Mouse (Mus musculus) megakaryocyte, embryonic 14.5 days (primary cell): ENCODE data around the gene St7. TPM values are rescaled to one million over a fixed set of nuclear protein-coding genes. Genes with fewer than 3 reads are reported as not detected.

Experiments
- H3K27me3 ChIP-seq: replicated peaks from 2 replicates; pipeline ENCODE3; 2012; ENCODE audit warnings: inconsistent platforms
- H3K36me3 ChIP-seq: replicated peaks from 2 replicates; pipeline ENCODE3; 2012; ENCODE audit warnings: low read length, inconsistent platforms, mixed read lengths
- H3K4me1 ChIP-seq: 2 replicates; pipeline ENCODE4 v1.6.1; 2012; ENCODE audit warnings: inconsistent platforms
- H3K4me3 ChIP-seq: replicated peaks from 2 replicates; pipeline ENCODE3; 2012; ENCODE audit warnings: moderate library complexity, mild to moderate bottlenecking, inconsistent platforms
- H3K9me3 ChIP-seq: 2 replicates; pipeline ENCODE4 v1.6.1; 2012; ENCODE audit warnings: inconsistent platforms
- FLI1 ChIP-seq: IDR thresholded peaks from 2 replicates; pipeline ENCODE4 v1.6.1; 2012; ENCODE audit warnings: low read length, inconsistent platforms, mixed read lengths
- GATA1 ChIP-seq: IDR thresholded peaks from 3 replicates; pipeline ENCODE4 v1.6.1; 2012; ENCODE audit warnings: mixed read lengths, low read length, inconsistent platforms, borderline replicate concordance
- polyA plus RNA-seq: library from polyadenylated mRNA; stranded (reverse); fragments of >175 nt; gene quantifications from 2 replicates; pipeline ENCODE4 v1.2.3, GENCODE M21; 2012; ENCODE audit warnings: low replicate concordance; ENCODE audit not compliant: insufficient read depth

The St7 gene
- polyA plus RNA-seq, 1 experiment = 7.1 TPM

DNA sequence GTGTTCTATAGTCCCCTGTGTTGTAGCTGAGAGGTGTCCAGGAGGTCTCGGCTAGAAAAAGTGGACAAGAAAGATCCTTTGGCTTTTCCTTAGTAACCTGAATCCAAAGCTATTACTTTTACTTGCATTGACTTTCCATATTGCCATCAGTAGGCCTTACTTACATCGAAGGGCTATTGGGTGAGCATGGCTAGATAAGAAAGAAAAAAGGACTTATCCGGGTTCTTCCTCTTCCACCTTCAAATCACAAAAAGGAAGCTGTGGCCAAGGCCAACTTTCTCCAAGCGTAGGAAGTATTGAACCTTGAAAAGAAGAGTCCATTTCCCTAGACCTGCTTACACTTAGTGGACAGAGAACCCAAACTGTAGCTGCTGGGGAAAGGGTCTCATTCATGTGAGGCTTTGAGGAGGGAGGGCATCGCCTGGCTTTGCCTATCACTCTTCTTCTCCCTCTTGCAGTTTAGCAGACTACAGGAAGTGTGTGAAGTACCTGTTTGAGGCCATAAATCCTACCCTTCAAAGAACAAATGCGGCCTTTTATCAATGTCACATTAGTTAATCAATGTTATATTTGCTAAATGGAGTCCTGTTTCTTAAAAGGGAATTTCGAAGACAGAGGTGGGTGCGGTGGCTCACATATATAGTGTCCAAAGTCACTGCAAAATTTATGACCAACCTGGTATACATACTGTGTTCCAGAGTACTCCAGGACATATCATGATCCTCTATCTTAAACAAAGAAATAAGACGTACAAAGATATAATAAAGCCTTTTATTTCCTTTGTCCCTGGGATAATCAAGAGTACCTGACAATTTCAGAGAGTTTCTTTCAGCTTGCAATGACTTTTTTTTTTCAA, 297.7 kb downstream of the St7 start:
- H3K27me3 ChIP-seq = no peaks in the 10 kb centered on the region
- no peak overlapping the region for H3K4me3 ChIP-seq
- TF ChIP-seq FLI1 (no peak), GATA1 (no peak)
- H3K9me3 ChIP-seq = no peaks in the 10 kb centered on the region
- H3K36me3 ChIP-seq = no peaks in the 10 kb centered on the region
- H3K4me1 ChIP-seq = no peaks in the 10 kb centered on the region

DNA sequence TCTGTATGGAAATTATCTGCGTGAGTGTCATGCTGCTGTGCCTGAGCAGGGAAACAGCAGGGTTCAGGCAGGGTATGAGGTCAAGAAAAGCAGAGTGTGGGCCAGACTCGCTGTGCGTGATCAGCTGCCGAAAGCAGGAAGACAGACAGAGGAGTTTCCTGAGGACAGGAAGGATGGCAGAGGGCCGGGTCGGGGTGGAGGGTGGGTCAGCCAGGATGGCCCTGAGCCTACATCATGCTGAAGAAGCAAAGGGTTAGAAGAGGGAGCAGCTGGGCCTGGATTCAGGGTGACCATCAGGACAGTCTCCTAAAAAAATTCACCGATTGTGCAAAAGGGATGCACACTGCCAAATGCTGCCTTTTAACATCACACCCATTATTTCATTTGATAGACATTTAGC, 298.9 kb downstream of the St7 start:
- Histone ChIP-seq H3K4me1 (no peaks in the 10 kb centered on the region), H3K27me3 (no peaks in the 10 kb centered on the region), H3K36me3 (no peaks in the 10 kb centered on the region), H3K4me3 (no peak overlapping the region), H3K9me3 (no peaks in the 10 kb centered on the region)
- TF ChIP-seq GATA1 = no peak
- TF ChIP-seq FLI1 = no peak

Other genes starting within 250 kb of the St7 start
- not detected in 2 replicates for gene Met, start 229.1 kb upstream of the St7 start, polyA plus RNA-seq
- gene Capza2, start 56.7 kb upstream of the St7 start, polyA plus RNA-seq = 12.1 TPM in 1 of 2 replicates, not detected in the other